Mouse (Mus musculus) liver, embryonic 16.5 days (tissue): ENCODE measurements at regions not wholly inside any gene's neighbourhood (a gene's known extent, or its start where the extent isn't known, plus 50 kb on each side); places are given as distances from the start of the nearest gene placed in this dataset.

Experiments used
- ATAC-seq: fragments of 200-750 bp; cut with Nextera tagmentation; 2 replicates; pipeline ENCODE4 v1.8.0; 2017; ENCODE audit warnings: low read depth, mild to moderate bottlenecking, moderate number of reproducible peaks, moderate library complexity
- H3K27ac ChIP-seq: fragments of 300-500 bp; sonication (generic); 2 replicates; pipeline ENCODE4 v1.5.1; 2014; ENCODE audit warnings: mild to moderate bottlenecking, low read length
- H3K27me3 ChIP-seq: fragments of 300-500 bp; sonication (generic); 2 replicates; pipeline ENCODE4 v1.6.1; 2014; ENCODE audit warnings: low read depth, low read length, mixed read lengths; ENCODE audit not compliant: control insufficient read depth, insufficient read depth
- H3K36me3 ChIP-seq: fragments of 300-500 bp; sonication (generic); 2 replicates; pipeline ENCODE4 v1.6.1; 2014; ENCODE audit warnings: mild to moderate bottlenecking; ENCODE audit not compliant: control insufficient read depth, insufficient read depth
- H3K4me1 ChIP-seq: fragments of 300-500 bp; sonication (generic); 2 replicates; pipeline ENCODE4 v1.6.1; 2014; ENCODE audit warnings: low read depth, low read length, mixed read lengths; ENCODE audit not compliant: control insufficient read depth
- H3K4me2 ChIP-seq: fragments of 300-500 bp; sonication (generic); 2 replicates; pipeline ENCODE4 v1.6.1; 2014; ENCODE audit warnings: low read depth, low read length, mixed read lengths
- H3K4me3 ChIP-seq: fragments of 300-500 bp; sonication (generic); 2 replicates; pipeline ENCODE4 v1.5.1; 2014; ENCODE audit warnings: low read depth, mild to moderate bottlenecking, low read length
- H3K9ac ChIP-seq: fragments of 300-500 bp; sonication (generic); 2 replicates; pipeline ENCODE4 v1.6.1; 2014; ENCODE audit warnings: low read depth, low read length
- H3K9me3 ChIP-seq: fragments of 300-500 bp; sonication (generic); replicated peaks from 2 replicates; pipeline ENCODE4 v1.6.1; 2016; ENCODE audit warnings: low read length; ENCODE audit not compliant: control insufficient read depth
- WGBS: fragments of 180-500 bp; shearing (Covaris S2); extraction: QIAGEN DNeasy Blood & Tissue Kit; methylation state at CpG from one replicate; pipeline ENCODE4 v1.1.7; 2014; ENCODE audit not compliant: insufficient replicate concordance; 5-methylcytosine and 5-hydroxymethylcytosine counted together

DNA sequence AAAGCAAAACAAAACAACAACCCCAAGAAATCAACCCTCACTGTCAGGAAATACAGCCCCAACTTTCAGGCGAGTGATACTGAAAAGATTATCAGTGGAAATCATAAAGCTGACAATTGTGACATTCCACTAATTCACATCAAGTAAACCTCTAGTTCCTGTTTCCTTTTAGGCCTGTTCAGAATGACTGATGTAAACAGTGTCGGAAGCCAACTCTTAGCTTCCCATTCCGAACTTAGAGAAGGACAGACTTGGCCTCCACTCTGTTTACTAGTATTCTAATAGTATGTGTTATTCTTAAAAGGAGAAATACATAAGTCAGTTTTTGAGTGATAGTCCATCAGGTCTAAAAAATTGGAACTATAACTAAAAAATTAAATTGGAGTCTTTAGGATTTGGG lies 223.9 kb upstream of the Rnd3 start:
- H3K9ac ChIP-seq, result no peak overlapping the region
- no peak overlapping the region for H3K27ac ChIP-seq
- no peaks in the 10 kb centered on the region for H3K4me1 ChIP-seq
- ATAC-seq, result no peak
- H3K4me3 ChIP-seq, result no peak overlapping the region
- no peaks in the 10 kb centered on the region for H3K9me3 ChIP-seq
- H3K4me2 ChIP-seq, result no peak overlapping the region
- 25% methylated on average over 3 of the region's 3 CpGs for WGBS
- H3K27me3 ChIP-seq, result no peaks in the 10 kb centered on the region
- no peaks in the 10 kb centered on the region for H3K36me3 ChIP-seq

DNA sequence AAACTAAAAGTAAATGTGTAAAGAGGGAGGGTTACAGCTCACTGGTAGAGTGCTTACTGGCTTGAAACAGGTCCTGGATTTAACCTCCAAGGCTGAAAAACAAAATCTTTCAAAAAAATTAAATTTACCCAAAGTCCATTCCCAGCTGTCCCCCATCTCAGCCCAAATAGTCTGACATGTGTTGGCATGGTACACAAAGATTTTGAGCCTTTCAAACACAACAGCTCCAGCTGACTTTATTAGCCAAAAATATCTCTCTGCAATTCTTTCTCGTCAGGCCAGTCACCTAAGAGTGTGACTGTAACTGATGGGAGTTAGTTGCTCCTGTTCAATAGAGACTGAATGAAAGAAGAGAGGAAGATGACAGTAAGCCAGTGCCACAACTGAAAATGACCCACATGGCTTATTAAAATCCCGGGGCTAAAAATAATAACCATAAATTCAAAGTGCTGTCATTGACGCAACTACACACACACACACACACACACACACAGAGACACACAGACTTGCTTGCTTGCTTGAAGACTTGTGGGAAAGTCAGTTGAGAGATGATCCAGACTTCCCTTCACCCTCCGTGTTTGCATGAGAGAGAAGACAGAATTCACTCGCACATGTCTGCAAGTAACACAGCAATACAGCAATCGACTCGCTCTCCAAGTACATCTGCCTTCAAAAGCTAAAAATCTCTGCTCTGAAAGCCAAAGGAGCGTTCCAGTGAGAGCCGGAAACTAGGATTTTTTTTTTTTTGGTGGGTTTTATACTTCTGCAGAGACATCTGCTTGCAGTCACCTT lies 214.1 kb upstream of the Rnd3 start:
- no peak overlapping the region for H3K4me2 ChIP-seq
- H3K9me3 ChIP-seq, result no peaks in the 10 kb centered on the region
- WGBS, result 60% methylated on average over 9 of the region's 9 CpGs
- H3K36me3 ChIP-seq, result no peaks in the 10 kb centered on the region
- no peak overlapping the region for H3K9ac ChIP-seq
- H3K4me3 ChIP-seq, result no peak overlapping the region
- no peak overlapping the region for H3K27ac ChIP-seq
- H3K27me3 ChIP-seq, result no peaks in the 10 kb centered on the region
- no peak for ATAC-seq
- no peaks in the 10 kb centered on the region for H3K4me1 ChIP-seq

DNA sequence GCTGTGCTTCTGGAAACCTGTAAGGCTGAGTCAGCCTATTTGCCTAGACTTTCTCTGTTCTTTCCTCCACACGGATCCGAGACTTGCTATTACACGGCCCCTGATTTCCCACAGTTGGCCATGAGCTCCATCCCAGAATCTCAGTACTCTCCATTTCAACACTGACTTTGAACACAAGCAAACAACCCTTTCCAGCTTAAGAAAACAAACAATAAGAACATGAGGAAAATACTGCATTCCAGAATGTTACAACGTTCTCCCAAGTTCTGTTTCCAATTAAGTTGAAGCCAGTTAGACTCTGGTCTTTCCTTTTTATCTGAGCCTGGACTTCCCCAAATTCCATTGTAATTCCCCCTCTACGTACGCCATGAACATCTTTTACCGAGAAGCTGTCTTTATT lies 206.4 kb upstream of the Rnd3 start:
- WGBS, result 68% methylated on average over 7 of the region's 7 CpGs
- Histone ChIP-seq H3K4me1 (no peaks in the 10 kb centered on the region), H3K4me3 (no peak overlapping the region), H3K36me3 (no peaks in the 10 kb centered on the region), H3K9me3 (no peaks in the 10 kb centered on the region), H3K9ac (no peak overlapping the region), H3K27me3 (no peaks in the 10 kb centered on the region), H3K4me2 (no peak overlapping the region), H3K27ac (no peak overlapping the region)
- ATAC-seq, result no peak

DNA sequence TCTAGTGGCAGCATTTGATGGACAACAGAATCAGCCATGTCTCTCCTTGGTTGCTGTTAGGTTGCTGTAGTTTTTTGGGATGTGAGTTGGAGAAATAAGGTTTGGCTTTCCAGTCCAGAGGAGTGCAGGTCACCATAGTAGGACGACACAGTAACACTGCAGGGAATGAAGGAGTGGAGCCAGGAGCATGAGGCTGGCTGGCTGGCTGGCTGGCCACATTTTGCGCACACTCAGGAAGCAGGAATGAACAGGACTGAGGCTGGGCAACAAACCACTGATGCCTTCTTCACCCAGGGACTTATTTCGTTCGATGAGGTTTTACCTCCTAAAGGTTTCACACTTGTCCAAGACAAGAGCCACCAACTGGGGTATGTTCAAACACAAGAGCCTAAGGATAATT lies 205.9 kb upstream of the Rnd3 start:
- Histone ChIP-seq H3K27ac (no peak overlapping the region), H3K4me3 (no peak overlapping the region), H3K27me3 (no peaks in the 10 kb centered on the region), H3K4me2 (no peak overlapping the region), H3K9me3 (no peaks in the 10 kb centered on the region), H3K4me1 (no peaks in the 10 kb centered on the region), H3K9ac (no peak overlapping the region), H3K36me3 (no peaks in the 10 kb centered on the region)
- 51% methylated on average over 4 of the region's 4 CpGs for WGBS
- ATAC-seq, result no peak

DNA sequence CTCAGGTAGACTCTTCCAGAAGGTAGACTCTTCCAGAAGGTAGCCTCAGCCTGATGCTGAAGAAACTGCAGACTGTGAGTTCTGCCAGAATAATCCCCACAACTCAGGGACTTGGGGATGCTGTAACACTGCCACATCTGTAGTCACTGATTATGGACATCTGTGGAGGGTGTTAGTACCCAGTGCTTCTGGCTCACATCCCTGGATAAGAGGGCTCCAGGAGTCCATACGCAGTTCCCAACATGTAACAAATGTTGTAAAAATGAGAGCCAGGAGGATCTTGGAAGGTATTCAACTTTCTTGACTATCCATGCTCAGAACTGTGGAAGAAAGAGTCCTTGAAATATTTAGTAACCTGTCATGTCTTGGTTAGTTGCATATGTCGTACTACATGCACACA lies 200.7 kb upstream of the Rnd3 start:
- no peak for ATAC-seq
- no peaks in the 10 kb centered on the region for H3K9me3 ChIP-seq
- no peaks in the 10 kb centered on the region for H3K4me1 ChIP-seq
- no peak overlapping the region for H3K27ac ChIP-seq
- H3K9ac ChIP-seq, result no peak overlapping the region
- no peaks in the 10 kb centered on the region for H3K36me3 ChIP-seq
- WGBS, result 61% methylated on average over 2 of the region's 2 CpGs
- H3K27me3 ChIP-seq, result no peaks in the 10 kb centered on the region
- no peak overlapping the region for H3K4me2 ChIP-seq
- H3K4me3 ChIP-seq, result no peak overlapping the region

DNA sequence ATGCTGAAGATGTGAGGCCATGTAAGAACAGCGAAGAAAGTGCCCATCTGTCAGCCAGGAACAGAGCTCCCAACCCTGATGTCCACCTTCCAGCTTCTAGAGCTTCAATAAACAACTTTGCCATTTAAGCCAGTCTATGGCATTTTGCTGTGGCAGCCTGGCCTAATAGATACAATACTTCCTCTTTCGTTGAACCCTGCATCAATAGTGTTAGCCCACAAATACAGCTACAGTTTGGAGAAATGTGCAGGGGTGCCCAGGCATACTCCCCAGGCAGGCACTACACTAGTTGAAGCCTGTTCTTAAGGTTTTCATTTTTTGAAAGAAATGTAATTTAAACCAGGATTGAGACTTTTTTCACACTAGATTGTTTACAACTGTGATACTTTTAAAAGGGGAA lies 199.9 kb upstream of the Rnd3 start:
- Histone ChIP-seq H3K4me3 (no peak overlapping the region), H3K9ac (no peak overlapping the region), H3K27me3 (no peaks in the 10 kb centered on the region), H3K27ac (no peak overlapping the region), H3K4me2 (no peak overlapping the region), H3K9me3 (no peaks in the 10 kb centered on the region), H3K36me3 (no peaks in the 10 kb centered on the region), H3K4me1 (no peaks in the 10 kb centered on the region)
- 36% methylated on average over 2 of the region's 2 CpGs for WGBS
- no peak for ATAC-seq

DNA sequence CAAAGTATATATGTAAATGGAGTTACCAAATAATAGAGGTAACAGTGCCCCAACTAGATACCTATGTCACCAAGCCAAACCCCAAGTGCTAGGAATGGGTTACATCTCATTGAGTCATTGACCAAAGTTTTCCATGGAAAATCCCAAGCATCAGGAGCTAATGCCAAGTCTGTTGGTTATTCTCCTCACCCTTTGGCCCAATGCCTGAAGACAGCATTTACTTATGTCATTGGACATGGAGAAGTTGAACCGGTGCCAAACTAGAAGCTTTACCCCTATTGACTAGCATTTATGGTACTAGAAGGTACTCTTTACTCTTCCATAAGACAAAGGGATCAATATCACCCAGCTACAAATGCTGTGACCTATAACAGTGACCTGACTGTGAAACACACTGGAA lies 198.2 kb upstream of the Rnd3 start:
- Histone ChIP-seq H3K4me1 (no peaks in the 10 kb centered on the region), H3K9ac (no peak overlapping the region), H3K27me3 (no peaks in the 10 kb centered on the region), H3K36me3 (no peaks in the 10 kb centered on the region), H3K4me3 (no peak overlapping the region), H3K27ac (no peak overlapping the region), H3K9me3 (no peaks in the 10 kb centered on the region), H3K4me2 (no peak overlapping the region)
- no peak for ATAC-seq
- WGBS, result 55% methylated on average over 1 of the region's 1 CpGs

DNA sequence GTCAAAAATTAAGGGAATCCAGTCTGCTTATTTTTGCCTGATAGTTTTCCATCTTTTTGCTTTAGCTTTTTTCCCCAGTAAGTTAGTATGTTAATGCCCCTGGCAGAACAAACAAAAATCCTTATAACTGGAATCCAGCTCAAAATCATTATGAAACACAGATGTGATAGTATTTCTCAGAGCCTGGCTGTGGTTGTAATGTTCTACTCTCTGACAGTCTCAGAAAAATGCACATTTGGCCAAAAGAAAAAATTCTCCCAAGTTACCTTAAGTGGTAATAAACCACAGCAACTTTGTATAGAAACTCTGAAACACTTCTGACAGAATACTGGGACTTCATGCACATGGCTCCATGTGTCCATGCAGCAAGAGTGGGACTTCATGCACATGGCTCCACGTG lies 193.5 kb upstream of the Rnd3 start:
- H3K9ac ChIP-seq, result no peak overlapping the region
- H3K4me2 ChIP-seq, result no peak overlapping the region
- H3K4me3 ChIP-seq, result no peak overlapping the region
- WGBS, result 36% methylated on average over 1 of the region's 1 CpGs
- H3K27ac ChIP-seq, result no peak overlapping the region
- H3K4me1 ChIP-seq, result no peaks in the 10 kb centered on the region
- no peaks in the 10 kb centered on the region for H3K36me3 ChIP-seq
- H3K9me3 ChIP-seq, result no peaks in the 10 kb centered on the region
- no peaks in the 10 kb centered on the region for H3K27me3 ChIP-seq
- ATAC-seq, result no peak

DNA sequence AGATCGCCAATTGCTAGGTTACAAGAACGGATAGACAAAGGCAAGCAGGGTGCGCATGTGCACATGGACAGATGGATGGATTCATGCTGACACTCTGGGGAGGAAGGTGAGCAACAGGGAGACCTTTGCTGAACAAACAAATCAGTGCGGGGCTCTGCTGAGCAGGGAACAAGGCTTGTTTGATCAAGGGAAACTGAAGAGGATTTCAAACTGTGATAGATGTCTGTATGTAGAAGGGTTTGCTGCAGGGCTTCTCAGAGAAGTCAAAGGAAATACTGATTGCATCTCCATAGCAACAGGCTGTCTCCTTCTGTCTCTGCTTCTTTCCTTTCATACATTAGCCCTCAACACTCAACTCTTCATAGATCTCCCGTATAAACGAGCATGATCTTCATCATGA lies 185.5 kb upstream of the Rnd3 start:
- WGBS, result 60% methylated on average over 6 of the region's 6 CpGs
- Histone ChIP-seq H3K9ac (no peak overlapping the region), H3K27me3 (no peaks in the 10 kb centered on the region), H3K4me1 (no peaks in the 10 kb centered on the region), H3K36me3 (no peaks in the 10 kb centered on the region), H3K27ac (no peak overlapping the region), H3K4me3 (no peak overlapping the region), H3K4me2 (no peak overlapping the region), H3K9me3 (no peaks in the 10 kb centered on the region)
- ATAC-seq, result no peak
